Mouse (Mus musculus) CH12.LX (cell line): ENCODE results near the gene Trim24. TPM values are rescaled to one million over a fixed set of nuclear protein-coding genes. Genes with fewer than 3 reads are reported as not detected.
"Not testable (repeated sequence)": the region's sequence is repeated elsewhere in the genome, so short reads cannot be mapped to it uniquely, and the experiment has no call there.

ENCODE experiments used
- DNase-seq: peaks from one replicate; pipeline ENCODE4 v3.0.0-alpha.2; 2013; ENCODE audit errors: extremely low read depth
- H3K27ac ChIP-seq: 2 replicates; pipeline ENCODE4 v1.5.1; 2012; ENCODE audit warnings: low read depth, mild to moderate bottlenecking, control low read depth, moderate library complexity; ENCODE audit not compliant: insufficient read depth
- H3K27me3 ChIP-seq: replicated peaks from 2 replicates; pipeline ENCODE3; 2012; ENCODE audit warnings: inconsistent platforms
- H3K36me3 ChIP-seq, 2 experiments: replicated peaks in 1 of 2; 2 replicates each; pipeline versions ENCODE3 to v1.6.1; 2012; ENCODE audit warnings: inconsistent platforms in 1 of 2, low read length in 1 of 2, mild to moderate bottlenecking in 1 of 2, mixed read lengths in 1 of 2, moderate library complexity in 1 of 2; ENCODE audit not compliant: control insufficient read depth in 1 of 2, insufficient read depth in 1 of 2
- H3K4me1 ChIP-seq, 2 experiments: 2 replicates each; pipeline ENCODE4 v1.6.1; 2012; ENCODE audit warnings: inconsistent platforms in 1 of 2, moderate library complexity in 1 of 2; ENCODE audit not compliant: insufficient read depth in 2 of 2, control insufficient read depth in 1 of 2
- H3K4me2 ChIP-seq: 2 replicates; pipeline ENCODE4 v1.6.1; 2012; ENCODE audit warnings: low read depth, mild to moderate bottlenecking, control low read depth; ENCODE audit not compliant: poor library complexity, insufficient read depth, severe bottlenecking
- H3K4me3 ChIP-seq, 3 experiments: fragments of 150-350 bp in 1 of 3; sonication (generic) in 1 of 3; replicated peaks in 1 of 3; 2 replicates each; pipeline versions ENCODE3 to v1.5.1; 2011 to 2012; ENCODE audit warnings: low read depth in 2 of 3, low read length in 2 of 3, mild to moderate bottlenecking in 2 of 3, moderate library complexity in 2 of 3, control low read depth in 1 of 3, improper control_type of control experiment in 1 of 3, inconsistent platforms in 1 of 3, mixed read lengths in 1 of 3; ENCODE audit not compliant: poor library complexity in 1 of 3
- H3K79me2 ChIP-seq: replicated peaks from 2 replicates; pipeline ENCODE4 v1.6.1; 2012; ENCODE audit warnings: mild to moderate bottlenecking, moderate library complexity; ENCODE audit not compliant: control insufficient read depth, poor library complexity, insufficient read depth, severe bottlenecking; ENCODE audit errors: extremely low read depth
- H3K9ac ChIP-seq: 2 replicates; pipeline ENCODE4 v1.6.1; 2012; ENCODE audit warnings: low read depth, mild to moderate bottlenecking, control low read depth, moderate library complexity; ENCODE audit not compliant: insufficient read depth
- H3K9me3 ChIP-seq: replicated peaks from 2 replicates; pipeline ENCODE3; 2012; ENCODE audit warnings: low read length, inconsistent platforms, mixed read lengths
- CHD1 ChIP-seq: IDR thresholded peaks from 2 replicates; pipeline ENCODE4 v1.6.1; 2012; ENCODE audit warnings: low read depth, low read length, improper control_type of control experiment, inconsistent platforms
- CHD2 ChIP-seq: IDR thresholded peaks from 2 replicates; pipeline ENCODE4 v1.6.1; 2011; ENCODE audit warnings: low read length, improper control_type of control experiment
- E2F4 ChIP-seq: IDR thresholded peaks from 2 replicates; pipeline ENCODE4 v1.6.1; 2011; ENCODE audit warnings: low read depth, low read length, improper control_type of control experiment; ENCODE audit not compliant: insufficient replicate concordance
- ELF1 ChIP-seq: IDR thresholded peaks from 2 replicates; pipeline ENCODE4 v1.6.1; 2014; ENCODE audit warnings: low read depth, mild to moderate bottlenecking, inconsistent platforms, low read length, improper control_type of control experiment
- EP300 ChIP-seq: IDR thresholded peaks from 2 replicates; pipeline ENCODE4 v1.6.1; 2011; ENCODE audit warnings: low read length, improper control_type of control experiment
- ETS1 ChIP-seq: conservative IDR thresholded peaks from 2 replicates; pipeline ENCODE4 v1.6.1; 2012; ENCODE audit warnings: low read depth, mild to moderate bottlenecking, inconsistent platforms, low read length, improper control_type of control experiment, moderate library complexity
- KAT2A ChIP-seq: IDR thresholded peaks from 2 replicates; pipeline ENCODE4 v1.6.1; 2012; ENCODE audit warnings: low read length, improper control_type of control experiment, inconsistent platforms; ENCODE audit not compliant: insufficient replicate concordance
- MAX ChIP-seq: IDR thresholded peaks from 2 replicates; pipeline ENCODE4 v1.6.1; 2011; ENCODE audit warnings: low read length, improper control_type of control experiment
- MAZ ChIP-seq: IDR thresholded peaks from 2 replicates; pipeline ENCODE4 v1.6.1; 2012; ENCODE audit warnings: low read depth, mild to moderate bottlenecking, inconsistent platforms, low read length, improper control_type of control experiment, moderate library complexity
- MEF2A ChIP-seq: IDR thresholded peaks from 2 replicates; pipeline ENCODE4 v1.6.1; 2014; ENCODE audit warnings: low read depth, mild to moderate bottlenecking, inconsistent platforms, low read length, improper control_type of control experiment, borderline replicate concordance
- MXI1 ChIP-seq: IDR thresholded peaks from 2 replicates; pipeline ENCODE4 v1.6.1; 2011; ENCODE audit warnings: mild to moderate bottlenecking, low read depth, low read length, improper control_type of control experiment
- MYC ChIP-seq: IDR thresholded peaks from 2 replicates; pipeline ENCODE4 v1.6.1; 2011; ENCODE audit warnings: low read depth, mild to moderate bottlenecking, improper control_type of control experiment, low read length
- NELFE ChIP-seq: IDR thresholded peaks from 2 replicates; pipeline ENCODE4 v1.6.1; 2011; ENCODE audit warnings: low read depth, low read length, improper control_type of control experiment
- NRF1 ChIP-seq: IDR thresholded peaks from 2 replicates; pipeline ENCODE4 v1.6.1; 2014; ENCODE audit warnings: low read depth, mild to moderate bottlenecking, inconsistent platforms, low read length, improper control_type of control experiment, moderate library complexity
- POLR2A ChIP-seq: IDR thresholded peaks from 2 replicates; pipeline ENCODE4 v1.6.1; 2011; ENCODE audit warnings: low read depth, mild to moderate bottlenecking, improper control_type of control experiment, low read length
- POLR2AphosphoS2 ChIP-seq: IDR thresholded peaks from 2 replicates; pipeline ENCODE4 v1.6.1; 2011; ENCODE audit warnings: low read depth, low read length, improper control_type of control experiment
- RAD21 ChIP-seq: IDR thresholded peaks from 2 replicates; pipeline ENCODE4 v1.6.1; 2011; ENCODE audit warnings: low read depth, mild to moderate bottlenecking, low read length, improper control_type of control experiment, moderate library complexity
- RCOR1 ChIP-seq: conservative IDR thresholded peaks from 2 replicates; pipeline ENCODE4 v1.6.1; 2012; ENCODE audit warnings: low read depth, mild to moderate bottlenecking, inconsistent platforms, low read length, improper control_type of control experiment
- TBP ChIP-seq: conservative IDR thresholded peaks from 2 replicates; pipeline ENCODE4 v1.6.1; 2011; ENCODE audit warnings: low read depth, low read length, improper control_type of control experiment
- TCF12 ChIP-seq: IDR thresholded peaks from 2 replicates; pipeline ENCODE4 v1.6.1; 2014; ENCODE audit warnings: low read depth, mild to moderate bottlenecking, inconsistent platforms, low read length, improper control_type of control experiment
- USF1 ChIP-seq: IDR thresholded peaks from 2 replicates; pipeline ENCODE4 v1.6.1; 2014; ENCODE audit warnings: low read depth, mild to moderate bottlenecking, inconsistent platforms, low read length, improper control_type of control experiment
- ZC3H11A ChIP-seq: IDR thresholded peaks from 2 replicates; pipeline ENCODE4 v1.6.1; 2012; ENCODE audit warnings: low read depth, mild to moderate bottlenecking, inconsistent platforms, low read length, improper control_type of control experiment
- ZNF384 ChIP-seq: IDR thresholded peaks from 2 replicates; pipeline ENCODE4 v1.6.1; 2012; ENCODE audit warnings: low read depth, low read length, improper control_type of control experiment, inconsistent platforms
- dilution Hi-C: fragments of 300-500 bp; cut with MboI; formaldehyde crosslinking; loops from 2 replicates; pipeline ENCODE4 v1.14.3; 2020; ENCODE audit warnings: low sequenced_read_pairs; ENCODE audit not compliant: extremely low pct_unique_long_range_greater_than_20kb, extremely low pct_ligation_motif_present
- in situ Hi-C: fragments of 300-500 bp; cut with MboI; formaldehyde crosslinking; loops from 3 replicates; pipeline ENCODE4 v1.14.3; 2019; ENCODE audit warnings: low sequenced_read_pairs, low pct_ligation_motif_present, low pct_unique_long_range_greater_than_20kb, mixed read lengths
- polyA plus RNA-seq: library from polyadenylated mRNA; unstranded; fragments of >175 nt; gene quantifications from 2 replicates; pipeline ENCODE4 v1.2.1, GENCODE M21; 2012; ENCODE audit warnings: low read depth; ENCODE audit not compliant: insufficient read length
- total RNA-seq, 2 experiments: library from RNA; depleted of rRNA; stranded (reverse); fragments of 300-350 nt in 1 of 2; fragments of >200 nt in 1 of 2; gene quantifications; 2 replicates each; pipeline ENCODE4 v1.2.3; 2012 to 2014

The Trim24 gene
- total and polyA plus RNA-seq, 3 experiments = 23.7 to 35.7 (median 31.7) TPM

GRCm38 (mm10) chr6:37821531-37822051 is 49.0 kb upstream of the Trim24 start (continued):
- TF ChIP-seq MXI1 (no peak), ETS1 (peak; percentile 80), TBP (peak; percentile 93)

DNA sequence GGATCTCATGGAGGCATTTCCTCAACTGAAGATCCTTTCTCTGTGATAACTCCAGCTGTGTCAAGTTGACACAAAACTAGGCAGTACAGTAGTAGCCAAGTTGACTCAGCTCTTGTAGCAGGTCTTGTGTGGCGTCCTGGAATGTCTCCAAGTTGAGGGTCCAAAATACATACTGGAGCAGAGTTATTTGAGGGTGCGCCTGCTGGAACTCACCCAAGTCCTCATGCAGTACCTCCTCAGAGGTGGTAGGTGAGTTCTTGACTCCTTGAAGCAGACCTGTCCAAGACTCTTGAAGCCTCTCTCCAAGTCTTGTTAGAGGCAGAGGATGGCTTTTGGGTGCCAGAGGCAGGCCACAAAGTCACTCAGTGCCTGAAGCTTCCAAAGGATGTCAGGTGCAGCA is 48.2 kb upstream of the Trim24 start:
- Histone ChIP-seq H3K4me2 (no peak overlapping the region), H3K27ac (peak overlapping the region; percentile 96), H3K36me3 (no peaks in the 10 kb centered on the region), H3K4me1 (peaks cover 5 to 30% of the 10 kb centered on the region in 2 experiments), H3K79me2 (0 out of 2 replicates have a peak, but pooled peaks cover 2% of the 10 kb centered on the region), H3K9ac (no peak overlapping the region), H3K27me3 (no peaks in the 10 kb centered on the region), H3K9me3 (peaks cover 4% of the 10 kb centered on the region), H3K4me3 (no peak overlapping the region)
- TF ChIP-seq CHD1 (no peak), MEF2A (no peak), NELFE (no peak), NRF1 (no peak), MXI1 (no peak)
- no peak for DNase-seq
- dilution Hi-C loops = no loop called here
- in situ Hi-C loops = no loop called here

DNA sequence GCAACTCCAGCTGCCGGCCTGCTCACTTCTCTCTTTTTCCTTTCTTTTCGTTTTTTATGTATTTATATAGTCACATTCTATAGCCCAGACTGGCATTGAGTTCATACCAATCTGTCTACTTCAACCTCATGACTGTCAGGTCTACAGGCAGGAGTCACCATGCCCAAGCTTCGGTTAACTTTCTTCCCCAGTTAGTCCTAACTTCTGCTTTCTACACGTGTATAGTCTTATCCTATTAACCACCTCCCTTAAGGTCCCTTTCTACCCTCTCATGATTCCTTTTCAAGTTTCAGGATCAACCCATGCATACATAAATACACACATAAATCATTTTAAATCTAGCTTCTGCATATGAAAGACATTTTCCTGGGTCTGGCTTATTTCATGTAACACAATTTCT is 46.9 kb upstream of the Trim24 start:
- H3K4me3 ChIP-seq = no peak overlapping the region
- H3K4me1 ChIP-seq = peaks cover 5 to 30% of the 10 kb centered on the region in 2 experiments
- H3K27ac ChIP-seq = no peak overlapping the region
- no peaks in the 10 kb centered on the region for H3K36me3 ChIP-seq
- H3K9me3 ChIP-seq = peaks cover 4% of the 10 kb centered on the region
- H3K27me3 ChIP-seq = no peaks in the 10 kb centered on the region
- no peak overlapping the region for H3K4me2 ChIP-seq
- 0 out of 2 replicates have a peak, but pooled peaks cover 2% of the 10 kb centered on the region for H3K79me2 ChIP-seq
- DNase-seq = no peak
- in situ Hi-C loops = no loop called here
- no peak overlapping the region for H3K9ac ChIP-seq
- TF ChIP-seq MAX (no peak), RAD21 (no peak), ZNF384 (no peak), POLR2AphosphoS2 (no peak), CHD2 (no peak), KAT2A (no peak), POLR2A (no peak), TCF12 (no peak), MAZ (no peak), MYC (no peak), ELF1 (no peak), MXI1 (no peak), MEF2A (no peak), USF1 (no peak), E2F4 (no peak), NELFE (no peak), ZC3H11A (no peak), NRF1 (no peak), RCOR1 (no peak), EP300 (no peak)
- dilution Hi-C loops = no loop called here

- DNase-seq, in situ Hi-C loops, H3K27me3 ChIP-seq, H3K4me3 ChIP-seq, H3K4me2 ChIP-seq, H3K9me3 ChIP-seq, H3K9ac ChIP-seq, dilution Hi-C loops, H3K36me3 ChIP-seq, H3K27ac ChIP-seq, H3K79me2 ChIP-seq: not testable (repeated sequence)
- peaks cover 5 to 29% of the 10 kb centered on the region in 2 experiments for H3K4me1 ChIP-seq
Observed at GRCm38 (mm10) chr6:37825331-37826115, 45.1 kb upstream of the Trim24 start.
